Mouse (Mus musculus) right cerebral cortex, postnatal 25 days (tissue): ENCODE measurements at regions not wholly inside any gene's neighbourhood (a gene's known extent, or its start where the extent isn't known, plus 50 kb on each side); places are given as distances from the start of the nearest gene placed in this dataset.

ENCODE experiments used
- DNase-seq: peaks from one replicate; pipeline ENCODE4 v3.0.0; 2022

- no peak for DNase-seq
Measured at GRCm38 (mm10) chr5:73938450-73938849, 129.8 kb downstream of the Usp46 start.

GRCm38 (mm10) chr5:73942950-73943349 is 125.3 kb downstream of the Usp46 start:
- DNase-seq = no peak

GRCm38 (mm10) chr5:73945671-73946070 is 122.6 kb downstream of the Usp46 start:
- no peak for DNase-seq

GRCm38 (mm10) chr5:73946164-73946563 is 122.1 kb downstream of the Usp46 start:
- no peak for DNase-seq

- DNase-seq = no peak
Measured at GRCm38 (mm10) chr5:73948031-73948899, 120.0 kb downstream of the Usp46 start.
